Mouse (Mus musculus) left cerebral cortex, adult 9 months (tissue): ENCODE data around the gene Colgalt2.
A peak's percentile ranks its signal among the peaks of the same experiment; 100 is the strongest.

Source experiments
- DNase-seq, 2 experiments: peaks; one replicate each; pipeline ENCODE4 v3.0.0; 2022; ENCODE audit warnings: low spot score in 2 of 2

The Colgalt2 gene

GRCm38 (mm10) chr1:152534531-152534930 lies 134.9 kb downstream of the Colgalt2 start:
- DNase-seq, result no peak

DNA sequence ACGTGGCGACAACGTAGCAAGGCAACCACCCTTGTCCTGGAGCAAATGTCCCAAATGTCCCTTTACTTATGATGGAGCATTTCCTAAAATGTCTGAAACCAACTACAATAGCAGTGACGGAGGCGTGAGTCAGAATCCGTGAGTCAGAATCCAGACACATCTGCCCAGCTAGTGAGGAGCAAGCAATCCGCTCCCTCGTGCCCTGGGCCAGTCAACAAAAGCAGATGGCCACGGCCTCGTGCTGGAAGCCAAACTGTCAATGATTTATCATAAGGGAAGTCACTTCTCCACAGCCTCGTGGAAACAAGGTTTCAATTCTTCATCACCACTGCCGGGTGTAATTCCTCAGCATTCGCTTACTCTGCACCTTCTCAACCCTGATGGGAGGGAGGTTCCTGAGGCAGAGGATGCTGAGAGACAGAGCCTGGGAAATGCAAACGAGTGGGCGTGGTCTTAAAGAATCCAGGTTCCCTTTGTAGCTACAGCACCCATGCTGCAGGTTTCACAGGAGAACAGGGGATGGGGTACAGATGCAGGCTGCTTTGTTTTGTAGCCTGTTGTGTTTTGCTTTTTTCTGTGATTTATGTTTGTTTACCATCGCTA lies 136.9 kb downstream of the Colgalt2 start:
- peak in 1 of 2 experiments; percentile 57 for DNase-seq

- no peak for DNase-seq
These were observed 137.6 kb downstream of the Colgalt2 start for GRCm38 (mm10) chr1:152537186-152537585.

DNA sequence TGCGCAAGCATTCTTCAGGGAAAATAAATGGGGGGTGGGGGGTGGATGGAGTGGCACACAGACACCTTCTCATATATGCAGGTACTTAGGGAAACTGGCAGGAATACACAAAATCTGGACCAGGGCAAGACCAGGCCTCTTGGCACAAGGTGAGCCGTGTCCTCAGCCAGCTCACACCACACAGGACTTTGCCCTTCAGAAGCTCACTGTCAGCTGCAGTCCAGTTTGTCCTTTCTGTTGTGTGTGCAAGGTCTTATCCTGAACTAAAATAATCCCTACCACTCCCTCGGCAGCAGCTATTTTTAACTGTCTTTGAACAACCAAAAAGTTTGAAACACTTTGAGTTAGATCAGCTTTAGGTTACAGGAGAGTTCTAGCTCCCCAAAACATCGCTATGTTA lies 139.2 kb downstream of the Colgalt2 start:
- no peak for DNase-seq

GRCm38 (mm10) chr1:152540304-152540887 lies 140.8 kb downstream of the Colgalt2 start:
- no peak for DNase-seq

GRCm38 (mm10) chr1:152542747-152543378 lies 143.2 kb downstream of the Colgalt2 start:
- DNase-seq, result no peak

GRCm38 (mm10) chr1:152543449-152544159 lies 144.0 kb downstream of the Colgalt2 start:
- DNase-seq, result no peak

- DNase-seq, result no peak
These were observed 149.6 kb downstream of the Colgalt2 start for GRCm38 (mm10) chr1:152549061-152549738.

GRCm38 (mm10) chr1:152550544-152550943 lies 150.9 kb downstream of the Colgalt2 start:
- DNase-seq, result no peak

GRCm38 (mm10) chr1:152550973-152551372 lies 151.3 kb downstream of the Colgalt2 start:
- no peak for DNase-seq

- no peak for DNase-seq
These were observed 154.4 kb downstream of the Colgalt2 start for GRCm38 (mm10) chr1:152553912-152554547.

- peak in 1 of 2 experiments; percentile 36 for DNase-seq
These were observed 156.4 kb downstream of the Colgalt2 start for GRCm38 (mm10) chr1:152555944-152556573.

GRCm38 (mm10) chr1:152556576-152557281 lies 157.1 kb downstream of the Colgalt2 start:
- no peak for DNase-seq
